Mouse (Mus musculus) olfactory bulb, adult 2 months (tissue): ENCODE measurements around the gene Mthfr. TPM values are rescaled to one million over a fixed set of nuclear protein-coding genes. Genes with fewer than 3 reads are reported as not detected.

ENCODE experiments used
- H3K27ac ChIP-seq: fragments of 200-500 bp; 2 replicates; pipeline ENCODE4 v1.5.1; 2012; ENCODE audit warnings: low read depth, low read length; ENCODE audit not compliant: insufficient read depth
- H3K4me1 ChIP-seq: fragments of 200-500 bp; 2 replicates; pipeline ENCODE4 v1.6.1; 2012; ENCODE audit warnings: low read length; ENCODE audit not compliant: control insufficient read depth, insufficient read depth
- H3K4me3 ChIP-seq: fragments of 200-500 bp; 2 replicates; pipeline ENCODE4 v1.5.1; 2012; ENCODE audit warnings: mild to moderate bottlenecking, low read depth, low read length, moderate library complexity; ENCODE audit not compliant: insufficient read depth
- CTCF ChIP-seq: fragments of 200-500 bp; IDR thresholded peaks from 2 replicates; pipeline ENCODE4 v1.5.1; 2012; ENCODE audit warnings: low read depth, mild to moderate bottlenecking, low read length, moderate library complexity; ENCODE audit not compliant: insufficient read depth
- POLR2A ChIP-seq: fragments of 200-500 bp; IDR thresholded peaks from 2 replicates; pipeline ENCODE4 v1.6.1; 2012; ENCODE audit warnings: mild to moderate bottlenecking, low read depth, low read length, moderate library complexity; ENCODE audit not compliant: insufficient read depth
- WGBS: fragments of 180-500 bp; shearing (Covaris S2); methylation state at CpG from one replicate; pipeline ENCODE4 v1.1.7; 2018; 5-methylcytosine and 5-hydroxymethylcytosine counted together
- polyA plus RNA-seq: library from polyadenylated mRNA; stranded (reverse); fragments of >200 nt; gene quantifications from 2 replicates; pipeline ENCODE4 v1.2.4, GENCODE M21; 2012; ENCODE audit warnings: low replicate concordance; ENCODE audit not compliant: missing spikeins, insufficient read depth, insufficient read length

The Mthfr gene
- polyA plus RNA-seq, 1 experiment: not detected

GRCm38 (mm10) chr4:148067346-148067745 is 28.5 kb downstream of the Mthfr start:
- TF ChIP-seq POLR2A (no peak), CTCF (no peak)
- 90% methylated on average over 8 of the region's 8 CpGs for whole genome bisulfite sequencing
- peaks cover 6% of the 10 kb centered on the region; the same call in 1 of the 2 replicates for H3K4me1 ChIP-seq
- no peak overlapping the region for H3K27ac ChIP-seq
- no peak overlapping the region for H3K4me3 ChIP-seq

- no peak for TF ChIP-seq CTCF
- no peak for TF ChIP-seq POLR2A
- Histone ChIP-seq H3K4me1 (peaks cover 6% of the 10 kb centered on the region; the same call in 1 of the 2 replicates), H3K27ac (no peak overlapping the region), H3K4me3 (no peak overlapping the region)
- 91% methylated on average over 9 of the region's 9 CpGs for WGBS
These were observed 30.8 kb downstream of the Mthfr start for GRCm38 (mm10) chr4:148069602-148070218.

DNA sequence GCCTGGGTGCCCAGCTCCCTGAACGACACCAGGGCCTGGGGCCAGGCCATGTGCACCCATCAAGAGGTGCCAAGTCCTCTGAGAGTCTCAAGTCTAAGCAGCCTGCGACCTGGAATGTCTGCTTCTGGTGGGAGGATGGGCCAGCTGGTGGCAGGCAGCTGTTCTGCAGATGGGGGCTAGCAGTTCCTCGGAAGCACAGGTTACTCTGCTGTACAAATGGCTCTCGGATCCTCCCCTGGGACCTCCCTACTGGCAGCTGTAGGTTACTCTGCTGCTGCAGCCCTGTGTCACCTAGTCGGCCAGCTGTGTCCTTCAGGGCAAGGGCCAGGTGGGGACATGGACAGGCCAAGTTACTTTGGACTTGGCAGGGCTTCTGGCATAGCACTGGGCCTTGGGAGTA is 32.6 kb downstream of the Mthfr start:
- peaks cover 7% of the 10 kb centered on the region; the same call in 1 of the 2 replicates for H3K4me1 ChIP-seq
- WGBS: 70% methylated on average over 5 of the region's 5 CpGs
- H3K4me3 ChIP-seq: no peak overlapping the region
- no peak overlapping the region for H3K27ac ChIP-seq
- TF ChIP-seq CTCF (no peak), POLR2A (no peak)

- H3K4me3 ChIP-seq: peak overlapping the region; percentile 5; the same call in 1 of the 2 replicates
These were observed 35.8 kb downstream of the Mthfr start for GRCm38 (mm10) chr4:148074521-148075189.

GRCm38 (mm10) chr4:148075259-148075658 is 36.4 kb downstream of the Mthfr start:
- Histone ChIP-seq H3K4me1 (peaks cover 5% of the 10 kb centered on the region; the same call in 1 of the 2 replicates), H3K27ac (no peak overlapping the region), H3K4me3 (peak overlapping the region; percentile 5)
- WGBS: 25% methylated on average over 21 of the region's 21 CpGs
- TF ChIP-seq CTCF (no peak), POLR2A (no peak)

More at GRCm38 (mm10) chr4:148074521-148075189, 35.8 kb downstream of the Mthfr start:
- WGBS: 46% methylated on average over 17 of the region's 17 CpGs
- TF ChIP-seq POLR2A (no peak), CTCF (no peak)
- H3K4me1 ChIP-seq: peaks cover 5% of the 10 kb centered on the region; the same call in 1 of the 2 replicates
- no peak overlapping the region for H3K27ac ChIP-seq

GRCm38 (mm10) chr4:148075881-148076280 is 37.0 kb downstream of the Mthfr start:
- WGBS: 93% methylated on average over 6 of the region's 6 CpGs
- no peak for TF ChIP-seq POLR2A
- no peak for TF ChIP-seq CTCF
- Histone ChIP-seq H3K27ac (no peak overlapping the region), H3K4me1 (peaks cover 5% of the 10 kb centered on the region; the same call in 1 of the 2 replicates), H3K4me3 (no peak overlapping the region)

DNA sequence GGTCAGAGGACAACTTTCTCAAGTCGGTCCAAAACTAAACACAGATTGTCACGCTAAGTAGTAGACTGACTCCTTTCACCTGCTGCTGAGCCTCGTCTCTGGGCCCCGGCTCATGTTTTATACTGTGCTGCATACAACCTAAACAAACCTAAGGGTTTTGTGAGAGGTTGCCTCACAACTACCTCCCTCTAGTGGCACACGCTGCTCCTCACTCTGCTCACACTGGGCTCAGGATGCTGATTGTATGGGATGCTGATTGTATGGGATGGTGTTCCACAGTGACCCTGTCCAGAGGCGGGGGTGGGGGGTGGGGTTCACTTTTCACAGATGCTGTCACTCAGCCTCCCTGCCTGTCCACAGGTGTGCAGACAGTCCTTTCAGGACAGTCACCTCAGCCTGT is 40.3 kb downstream of the Mthfr start:
- TF ChIP-seq POLR2A: no peak
- no peak for TF ChIP-seq CTCF
- H3K4me3 ChIP-seq: no peak overlapping the region
- peaks cover 5% of the 10 kb centered on the region; the same call in 1 of the 2 replicates for H3K4me1 ChIP-seq
- no peak overlapping the region for H3K27ac ChIP-seq
- WGBS: 63% methylated on average over 6 of the region's 6 CpGs

- Histone ChIP-seq H3K4me1 (peaks cover 3% of the 10 kb centered on the region; the same call in 1 of the 2 replicates), H3K27ac (no peak overlapping the region), H3K4me3 (no peak overlapping the region)
- TF ChIP-seq POLR2A (no peak), CTCF (no peak)
- 94% methylated on average over 8 of the region's 8 CpGs for WGBS
These were observed 41.2 kb downstream of the Mthfr start for GRCm38 (mm10) chr4:148079944-148080596.

GRCm38 (mm10) chr4:148080597-148080973 is 41.7 kb downstream of the Mthfr start:
- H3K27ac ChIP-seq: no peak overlapping the region
- 97% methylated on average over 1 of the region's 1 CpGs for WGBS

DNA sequence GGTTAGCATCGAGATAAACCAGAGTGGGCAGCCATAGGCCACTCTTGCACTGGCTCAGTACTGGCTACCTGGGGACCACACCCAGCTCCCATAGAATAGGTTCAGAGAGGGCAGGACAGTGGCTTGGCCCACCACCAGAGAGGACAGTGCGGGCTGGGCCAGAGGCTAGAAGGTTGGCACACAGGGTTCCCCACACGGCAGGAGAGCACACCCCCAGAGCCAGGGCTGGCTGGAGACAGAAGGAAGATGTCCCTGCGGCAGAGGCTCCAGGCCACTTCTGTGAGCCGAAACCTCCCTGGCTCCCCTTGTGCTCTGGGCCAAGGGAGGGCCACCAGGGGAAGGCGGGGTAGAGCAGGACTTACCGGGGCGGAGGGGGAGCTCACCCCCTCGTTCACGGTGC is 42.3 kb downstream of the Mthfr start:
- no peak overlapping the region for H3K4me3 ChIP-seq
- no peak overlapping the region for H3K27ac ChIP-seq
- H3K4me1 ChIP-seq: no peaks in the 10 kb centered on the region; the same call in 1 of the 2 replicates
- WGBS: 94% methylated on average over 10 of the region's 10 CpGs
- TF ChIP-seq POLR2A (no peak), CTCF (no peak)

More at GRCm38 (mm10) chr4:148080597-148080973, 41.7 kb downstream of the Mthfr start:
- Histone ChIP-seq H3K4me1 (no peaks in the 10 kb centered on the region; the same call in 1 of the 2 replicates), H3K4me3 (no peak overlapping the region)
- TF ChIP-seq CTCF: no peak
- TF ChIP-seq POLR2A: no peak
